Mouse (Mus musculus) G1E (cell line): Measurements from ENCODE around the gene Sept10. TPM values are rescaled to one million over a fixed set of nuclear protein-coding genes. Genes with fewer than 3 reads are reported as not detected.

Experiments
- ATAC-seq: 2 replicates; pipeline ENCODE4 v1.8.0; 2016; ENCODE audit warnings: mild to moderate bottlenecking; ENCODE audit not compliant: insufficient number of reproducible peaks, poor library complexity, low FRiP score, severe bottlenecking; ENCODE audit errors: extremely low read depth
- DNase-seq: peaks from one replicate; pipeline ENCODE4 v3.0.0; 2012; ENCODE audit warnings: low spot score
- H3K27me3 ChIP-seq: 2 replicates; pipeline ENCODE4 v1.6.1; 2012; ENCODE audit warnings: mild to moderate bottlenecking, low read length, inconsistent platforms; ENCODE audit not compliant: insufficient read depth
- H3K36me3 ChIP-seq: replicated peaks from 2 replicates; pipeline ENCODE3; 2012; ENCODE audit warnings: mild to moderate bottlenecking, inconsistent platforms
- H3K4me1 ChIP-seq: 2 replicates; pipeline ENCODE4 v1.6.1; 2012; ENCODE audit warnings: low read depth, low read length, inconsistent platforms, mixed read lengths; ENCODE audit not compliant: insufficient read depth
- H3K4me3 ChIP-seq: 2 replicates; pipeline ENCODE4 v1.5.1; 2012; ENCODE audit warnings: low read depth, mild to moderate bottlenecking, inconsistent platforms, low read length, moderate library complexity, mixed read lengths
- H3K9me3 ChIP-seq: replicated peaks from 2 replicates; pipeline ENCODE4 v1.6.1; 2012; ENCODE audit warnings: inconsistent platforms
- CTCF ChIP-seq: IDR thresholded peaks from 2 replicates; pipeline ENCODE4 v1.5.1; 2012; ENCODE audit warnings: low read depth, low read length, inconsistent platforms, mixed read lengths
- GATA1 ChIP-seq: IDR thresholded peaks from 2 replicates; pipeline ENCODE4 v1.6.1; 2012; ENCODE audit warnings: borderline replicate concordance, low read length, inconsistent platforms, mixed read lengths
- GATA2 ChIP-seq: IDR thresholded peaks from 2 replicates; pipeline ENCODE4 v1.6.1; 2012; ENCODE audit warnings: low read depth, low read length, inconsistent platforms, borderline replicate concordance
- POLR2AphosphoS5 ChIP-seq: IDR thresholded peaks from 2 replicates; pipeline ENCODE4 v1.6.1; 2012; ENCODE audit warnings: low read depth, low read length, inconsistent platforms; ENCODE audit not compliant: insufficient replicate concordance
- TAL1 ChIP-seq: conservative IDR thresholded peaks from 2 replicates; pipeline ENCODE4 v1.6.1; 2012; ENCODE audit warnings: low read depth, low read length, inconsistent platforms, mixed read lengths
- polyA plus RNA-seq: library from polyadenylated mRNA; stranded (reverse); fragments of >175 nt; gene quantifications from 2 replicates; pipeline ENCODE4 v1.2.3, GENCODE M21; 2012
- total RNA-seq, 2 experiments: library from RNA; stranded (forward) in 1 of 2; stranded (reverse) in 1 of 2; fragments of 200-1000 nt in 1 of 2; fragments of >200 nt in 1 of 2; fragmentation: Nextera tagmentation in 1 of 2; gene quantifications; 2 replicates each; pipeline ENCODE4 v1.2.3; 2014 to 2017

The Sept10 gene
- total and polyA plus RNA-seq, 3 experiments = 1.1 to 14.4 (median 9.5) TPM

DNA sequence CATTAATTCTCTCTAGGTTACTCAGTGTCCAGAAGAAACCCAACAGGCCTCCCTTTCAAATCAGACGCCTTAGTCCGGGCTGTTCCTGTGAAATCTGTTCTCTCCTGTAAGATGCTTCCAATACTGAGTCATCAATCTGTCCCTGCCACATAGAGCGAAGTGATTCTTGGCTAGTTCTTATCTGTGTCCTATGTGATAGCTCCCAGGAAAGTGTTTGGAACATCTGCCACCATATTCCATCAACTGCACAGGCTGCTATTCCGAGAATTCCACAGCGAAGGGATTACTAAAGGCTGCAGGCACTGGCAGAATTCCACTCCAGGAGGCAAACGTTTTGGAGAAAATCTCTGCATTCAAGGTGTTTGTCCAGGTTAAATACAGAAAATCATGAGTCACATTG, 94.0 kb downstream of the Sept10 start:
- TF ChIP-seq CTCF (no peak), GATA1 (no peak), GATA2 (no peak), POLR2AphosphoS5 (no peak), TAL1 (no peak)

DNA sequence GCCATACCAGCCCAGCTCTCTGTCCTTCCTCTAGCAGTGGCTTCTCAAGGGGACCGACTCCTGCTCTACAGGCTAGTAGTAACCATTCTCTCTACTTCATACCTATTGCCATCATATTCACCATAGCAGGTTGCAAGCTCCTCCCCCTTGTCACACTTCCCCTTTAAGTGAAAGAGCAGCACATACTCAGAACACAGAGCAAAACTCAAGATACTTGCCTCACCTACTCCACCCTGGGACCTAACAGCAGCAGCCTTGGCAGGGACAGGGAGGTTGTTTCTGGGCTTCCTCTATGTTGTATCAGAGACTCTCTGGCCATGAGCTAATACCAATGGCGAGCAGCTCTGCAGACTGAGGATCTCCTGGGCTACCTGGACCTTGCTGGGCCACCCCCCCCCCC, 96.2 kb downstream of the Sept10 start:
- no peak for DNase-seq
- no peak for ATAC-seq
- no peaks in the 10 kb centered on the region for H3K4me1 ChIP-seq
- H3K27me3 ChIP-seq = 0 out of 2 replicates have a peak, but pooled peaks cover under 1% of the 10 kb centered on the region
- H3K4me3 ChIP-seq = no peak overlapping the region
- TF ChIP-seq GATA2 (no peak), GATA1 (no peak), CTCF (no peak), TAL1 (no peak), POLR2AphosphoS5 (no peak)
- no peaks in the 10 kb centered on the region for H3K36me3 ChIP-seq
- H3K9me3 ChIP-seq = no peaks in the 10 kb centered on the region

More for the DNA sequence above, 94.0 kb downstream of the Sept10 start:
- DNase-seq (no peak), ATAC-seq (no peak)
- no peaks in the 10 kb centered on the region for H3K36me3 ChIP-seq
- no peaks in the 10 kb centered on the region for H3K4me1 ChIP-seq
- H3K4me3 ChIP-seq = no peak overlapping the region
- no peaks in the 10 kb centered on the region for H3K9me3 ChIP-seq
- 0 out of 2 replicates have a peak, but pooled peaks cover 3% of the 10 kb centered on the region for H3K27me3 ChIP-seq

DNA sequence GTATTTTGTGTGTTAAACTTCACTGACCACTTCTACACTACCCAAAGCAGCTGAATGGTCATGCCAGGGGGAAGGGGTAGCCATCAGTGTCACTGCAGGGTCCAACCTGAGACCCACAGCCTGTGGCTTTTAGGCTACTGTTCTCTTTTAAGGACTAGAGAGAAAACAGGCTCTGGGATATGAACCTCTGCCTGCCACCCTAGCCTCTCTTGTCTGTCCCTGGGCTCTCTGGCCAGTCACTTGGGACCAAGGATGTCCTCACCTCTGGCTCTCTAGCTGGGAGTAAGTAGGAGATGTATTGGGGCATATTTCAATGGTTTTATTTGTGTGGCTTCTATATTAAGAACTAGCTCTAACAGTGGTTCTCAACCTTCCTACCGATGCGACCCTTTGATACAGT, 101.8 kb downstream of the Sept10 start:
- DNase-seq (no peak), ATAC-seq (no peak)
- no peaks in the 10 kb centered on the region for H3K4me1 ChIP-seq
- H3K4me3 ChIP-seq = no peak overlapping the region
- H3K27me3 ChIP-seq = no peaks in the 10 kb centered on the region
- TF ChIP-seq CTCF = no peak
- TF ChIP-seq GATA1 = no peak
- no peak for TF ChIP-seq TAL1
- no peaks in the 10 kb centered on the region for H3K36me3 ChIP-seq
- no peaks in the 10 kb centered on the region for H3K9me3 ChIP-seq

DNA sequence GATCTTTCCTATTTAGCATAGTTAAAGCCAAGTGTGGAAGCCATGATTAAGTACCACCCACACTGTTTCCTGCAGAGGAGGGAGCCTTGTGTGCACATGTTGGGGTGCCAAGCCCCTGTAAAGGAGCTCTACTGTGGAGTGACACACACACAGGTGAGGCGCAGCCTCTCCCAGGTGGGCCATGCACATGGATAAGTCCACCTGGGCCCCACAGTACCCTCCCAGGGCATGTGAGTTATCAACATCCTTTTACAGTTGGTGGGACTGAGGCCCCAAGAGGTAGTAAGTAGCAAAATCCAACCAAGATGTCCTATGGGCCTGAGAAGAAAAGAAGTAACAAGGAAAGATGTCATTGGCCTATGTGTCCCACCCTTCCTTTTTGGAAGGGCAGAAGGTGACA, 102.6 kb downstream of the Sept10 start:
- ATAC-seq (no peak), DNase-seq (no peak)
- Histone ChIP-seq H3K4me3 (no peak overlapping the region), H3K4me1 (no peaks in the 10 kb centered on the region), H3K36me3 (no peaks in the 10 kb centered on the region), H3K9me3 (no peaks in the 10 kb centered on the region), H3K27me3 (no peaks in the 10 kb centered on the region)
- TF ChIP-seq GATA2 (no peak), GATA1 (no peak), TAL1 (no peak), CTCF (no peak), POLR2AphosphoS5 (no peak)

- Histone ChIP-seq H3K36me3 (no peaks in the 10 kb centered on the region), H3K9me3 (no peaks in the 10 kb centered on the region), H3K27me3 (no peaks in the 10 kb centered on the region), H3K4me1 (no peaks in the 10 kb centered on the region), H3K4me3 (no peak overlapping the region)
- no peak for DNase-seq
- no peak for TF ChIP-seq GATA1
- TF ChIP-seq POLR2AphosphoS5 = no peak
- TF ChIP-seq CTCF = no peak
- TF ChIP-seq TAL1 = no peak
- no peak for TF ChIP-seq GATA2
- no peak for ATAC-seq
Measured at GRCm38 (mm10) chr10:59117555-59117954, 104.1 kb downstream of the Sept10 start.

DNA sequence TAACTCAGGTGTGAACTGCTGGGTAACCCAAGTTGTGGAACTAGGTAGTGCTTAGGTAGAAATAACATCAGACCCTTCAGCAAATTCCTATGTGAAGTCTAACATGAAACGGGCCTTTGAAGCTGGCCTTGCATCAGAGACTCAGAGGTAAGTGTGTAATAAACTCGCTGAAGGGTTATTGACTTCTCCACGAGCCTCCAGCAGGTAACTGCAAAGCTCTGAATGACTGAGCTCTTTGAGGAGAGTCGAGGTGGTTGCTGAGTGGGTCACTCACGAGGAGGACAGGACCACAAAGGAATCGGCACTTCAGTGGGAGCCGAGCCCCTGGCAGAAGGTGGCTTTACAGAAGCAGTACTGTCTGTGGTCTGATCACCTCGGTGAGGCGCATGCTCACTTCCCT, 105.3 kb downstream of the Sept10 start:
- ATAC-seq = no peak
- H3K36me3 ChIP-seq = no peaks in the 10 kb centered on the region
- H3K4me3 ChIP-seq = no peak overlapping the region
- H3K27me3 ChIP-seq = no peaks in the 10 kb centered on the region
- no peak for TF ChIP-seq TAL1
- no peak for TF ChIP-seq CTCF
- no peak for TF ChIP-seq GATA1
- no peak for TF ChIP-seq POLR2AphosphoS5
- TF ChIP-seq GATA2 = no peak
- H3K4me1 ChIP-seq = no peaks in the 10 kb centered on the region
- no peaks in the 10 kb centered on the region for H3K9me3 ChIP-seq
- DNase-seq = no peak

GRCm38 (mm10) chr10:59115691-59116090, 106.0 kb downstream of the Sept10 start:
- ATAC-seq = no peak

More at GRCm38 (mm10) chr10:59115691-59116090, 106.0 kb downstream of the Sept10 start:
- no peaks in the 10 kb centered on the region for H3K27me3 ChIP-seq
- DNase-seq = no peak
- H3K36me3 ChIP-seq = no peaks in the 10 kb centered on the region
- no peak overlapping the region for H3K4me3 ChIP-seq
- H3K4me1 ChIP-seq = no peaks in the 10 kb centered on the region
- TF ChIP-seq TAL1 (no peak), GATA1 (no peak), GATA2 (no peak), CTCF (no peak), POLR2AphosphoS5 (no peak)
- no peaks in the 10 kb centered on the region for H3K9me3 ChIP-seq
